Mouse (Mus musculus) hindbrain, embryonic 15.5 days (tissue): ENCODE measurements around the gene Fgf11. TPM values are rescaled to one million over a fixed set of nuclear protein-coding genes. Genes with fewer than 3 reads are reported as not detected.
A peak's percentile ranks its signal among the peaks of the same experiment; 100 is the strongest.

Experiments used
- ATAC-seq: fragments of 200-750 bp; cut with Nextera tagmentation; 2 replicates; pipeline ENCODE4 v1.8.0; 2017; ENCODE audit warnings: low read depth, moderate number of reproducible peaks, moderate TSS enrichment; ENCODE audit not compliant: low FRiP score
- H3K27ac ChIP-seq: fragments of 300-500 bp; sonication (generic); replicated peaks from 2 replicates; pipeline ENCODE4 v1.5.1; 2015; ENCODE audit warnings: mild to moderate bottlenecking, inconsistent platforms
- H3K27me3 ChIP-seq: fragments of 300-500 bp; sonication (generic); 2 replicates; pipeline ENCODE4 v1.6.1; 2015; ENCODE audit warnings: control low read depth, inconsistent platforms
- H3K36me3 ChIP-seq: fragments of 300-500 bp; sonication (generic); 2 replicates; pipeline ENCODE4 v1.6.1; 2015; ENCODE audit warnings: control low read depth, inconsistent platforms
- H3K4me1 ChIP-seq: fragments of 300-500 bp; sonication (generic); replicated peaks from 2 replicates; pipeline ENCODE4 v1.6.1; 2015; ENCODE audit warnings: control low read depth, inconsistent platforms
- H3K4me2 ChIP-seq: fragments of 300-500 bp; sonication (generic); 2 replicates; pipeline ENCODE4 v1.6.1; 2015; ENCODE audit warnings: moderate library complexity, mild to moderate bottlenecking, inconsistent platforms
- H3K4me3 ChIP-seq: fragments of 300-500 bp; sonication (generic); 2 replicates; pipeline ENCODE4 v1.5.1; 2015; ENCODE audit warnings: mild to moderate bottlenecking, inconsistent platforms
- H3K9ac ChIP-seq: fragments of 300-500 bp; sonication (generic); 2 replicates; pipeline ENCODE4 v1.6.1; 2015; ENCODE audit warnings: inconsistent platforms
- H3K9me3 ChIP-seq: fragments of 300-500 bp; sonication (generic); 2 replicates; pipeline ENCODE4 v1.6.1; 2016; ENCODE audit warnings: control low read depth, inconsistent platforms
- WGBS: fragments of 180-500 bp; shearing (Covaris S2); methylation state at CpG from one replicate; pipeline ENCODE4 v1.1.7; 2015; 5-methylcytosine and 5-hydroxymethylcytosine counted together
- polyA plus RNA-seq: library from polyadenylated mRNA; unstranded; fragments of >200 nt; fragmentation: Nextera tagmentation; extraction: Ambion mirVana; gene quantifications from 2 replicates; pipeline ENCODE4 v1.2.1, GENCODE M21; 2015

Fgf11 gene
- polyA plus RNA-seq, 1 experiment from 2014 or later, result 7.1 TPM

DNA sequence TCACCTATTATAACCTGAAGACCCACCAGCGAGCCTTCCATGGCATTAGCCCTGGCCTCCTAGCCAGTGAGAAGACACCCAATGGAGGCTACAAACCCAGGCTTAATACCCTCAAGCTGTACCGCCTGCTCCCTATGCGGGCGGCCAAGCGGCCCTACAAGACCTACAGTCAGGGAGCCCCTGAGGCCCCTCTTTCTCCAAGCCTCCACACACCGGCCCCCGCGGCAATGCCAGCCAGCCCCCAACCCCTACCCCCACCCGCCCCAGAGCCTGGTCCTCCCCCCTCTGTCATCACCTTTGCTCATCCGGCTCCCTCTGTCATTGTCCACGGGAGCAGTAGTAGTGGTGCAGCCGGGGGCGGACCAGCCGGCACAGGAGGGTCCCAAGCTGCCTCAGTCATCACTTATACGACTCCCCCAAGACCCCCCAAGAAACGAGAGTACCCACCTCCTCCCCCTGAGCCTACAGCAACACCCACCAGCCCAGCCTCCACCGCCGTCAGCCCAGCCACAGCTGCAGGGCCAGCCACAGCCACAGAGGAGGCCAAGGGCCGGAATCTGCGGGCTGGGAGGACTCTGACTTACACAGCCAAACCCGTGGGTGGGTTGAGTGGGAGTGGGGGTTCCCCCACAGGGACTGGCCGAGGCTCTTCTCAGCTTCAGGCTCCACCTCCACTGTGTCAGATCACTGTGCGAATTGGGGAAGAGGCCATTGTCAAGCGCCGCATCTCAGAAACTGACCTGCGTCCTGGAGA is 24.0 kb downstream of the Fgf11 start:
- H3K36me3 ChIP-seq, result 0 out of 2 replicates have a peak, but pooled peaks cover 3% of the 10 kb centered on the region
- H3K27ac ChIP-seq, result no peak overlapping the region
- H3K4me2 ChIP-seq, result no peak overlapping the region
- no peak overlapping the region for H3K9ac ChIP-seq
- ATAC-seq, result no peak
- no peaks in the 10 kb centered on the region for H3K4me1 ChIP-seq
- WGBS, result 58% methylated on average over 25 of the region's 26 CpGs
- no peaks in the 10 kb centered on the region for H3K9me3 ChIP-seq
- no peaks in the 10 kb centered on the region for H3K27me3 ChIP-seq
- no peak overlapping the region for H3K4me3 ChIP-seq

DNA sequence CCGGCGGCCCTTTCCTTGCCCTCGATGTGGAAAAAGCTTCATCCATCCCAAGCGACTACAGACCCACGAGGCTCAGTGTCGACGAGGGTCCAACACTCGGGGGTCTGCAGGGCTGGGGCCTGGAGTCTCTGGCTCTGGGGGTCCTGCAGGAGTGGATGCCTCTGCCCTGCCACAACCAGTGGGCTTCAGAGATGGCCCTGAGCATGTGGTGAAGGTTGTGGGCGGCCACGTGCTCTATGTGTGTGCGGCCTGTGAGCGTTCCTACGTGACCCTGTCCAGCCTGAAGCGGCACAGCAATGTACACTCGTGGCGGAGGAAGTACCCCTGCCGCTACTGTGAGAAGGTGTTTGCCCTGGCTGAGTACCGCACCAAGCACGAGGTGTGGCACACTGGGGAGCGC is 25.2 kb downstream of the Fgf11 start:
- no peaks in the 10 kb centered on the region for H3K27me3 ChIP-seq
- ATAC-seq, result no peak
- 80% methylated on average over 20 of the region's 20 CpGs for WGBS

GRCm38 (mm10) chr11:69775716-69776115 is 25.9 kb downstream of the Fgf11 start:
- WGBS, result 51% methylated on average over 10 of the region's 10 CpGs
- ATAC-seq, result no peak

More for the DNA sequence above, 25.2 kb downstream of the Fgf11 start:
- Histone ChIP-seq H3K4me3 (no peak overlapping the region), H3K9ac (no peak overlapping the region), H3K36me3 (0 out of 2 replicates have a peak, but pooled peaks cover 6% of the 10 kb centered on the region), H3K9me3 (no peaks in the 10 kb centered on the region), H3K4me2 (no peak overlapping the region), H3K27ac (no peak overlapping the region), H3K4me1 (no peaks in the 10 kb centered on the region)

DNA sequence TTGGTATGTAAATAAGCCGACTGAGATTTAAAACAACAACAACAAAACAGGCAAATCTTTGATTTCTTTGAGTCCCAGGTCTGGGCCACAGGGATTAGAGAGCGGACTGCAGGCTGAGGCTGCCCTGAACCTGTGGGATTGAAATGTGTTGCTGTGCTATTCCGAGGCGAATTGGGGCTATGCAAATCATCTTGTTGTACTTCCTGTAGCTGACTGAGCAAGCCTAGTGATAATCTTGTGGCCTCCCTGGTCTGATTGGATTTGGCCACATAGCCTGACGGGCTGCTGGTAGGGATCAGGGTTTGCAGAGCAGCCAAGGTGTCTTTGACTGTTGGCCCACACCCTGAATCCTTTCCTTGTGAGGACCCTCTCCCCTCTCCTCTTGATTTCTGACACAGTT is 26.7 kb downstream of the Fgf11 start:
- Histone ChIP-seq H3K9me3 (no peaks in the 10 kb centered on the region), H3K27me3 (no peaks in the 10 kb centered on the region), H3K27ac (no peak overlapping the region), H3K4me3 (no peak overlapping the region), H3K36me3 (0 out of 2 replicates have a peak, but pooled peaks cover 6% of the 10 kb centered on the region), H3K4me1 (no peaks in the 10 kb centered on the region), H3K4me2 (no peak overlapping the region), H3K9ac (no peak overlapping the region)
- no peak for ATAC-seq
- 56% methylated on average over 5 of the region's 5 CpGs for WGBS

More at GRCm38 (mm10) chr11:69775716-69776115, 25.9 kb downstream of the Fgf11 start:
- Histone ChIP-seq H3K27ac (no peak overlapping the region), H3K9ac (no peak overlapping the region), H3K27me3 (no peaks in the 10 kb centered on the region), H3K4me2 (no peak overlapping the region), H3K36me3 (0 out of 2 replicates have a peak, but pooled peaks cover 6% of the 10 kb centered on the region), H3K4me1 (no peaks in the 10 kb centered on the region), H3K9me3 (no peaks in the 10 kb centered on the region), H3K4me3 (no peak overlapping the region)

GRCm38 (mm10) chr11:69767625-69767909 is 34.1 kb downstream of the Fgf11 start:
- 66% methylated on average over 4 of the region's 4 CpGs for WGBS

DNA sequence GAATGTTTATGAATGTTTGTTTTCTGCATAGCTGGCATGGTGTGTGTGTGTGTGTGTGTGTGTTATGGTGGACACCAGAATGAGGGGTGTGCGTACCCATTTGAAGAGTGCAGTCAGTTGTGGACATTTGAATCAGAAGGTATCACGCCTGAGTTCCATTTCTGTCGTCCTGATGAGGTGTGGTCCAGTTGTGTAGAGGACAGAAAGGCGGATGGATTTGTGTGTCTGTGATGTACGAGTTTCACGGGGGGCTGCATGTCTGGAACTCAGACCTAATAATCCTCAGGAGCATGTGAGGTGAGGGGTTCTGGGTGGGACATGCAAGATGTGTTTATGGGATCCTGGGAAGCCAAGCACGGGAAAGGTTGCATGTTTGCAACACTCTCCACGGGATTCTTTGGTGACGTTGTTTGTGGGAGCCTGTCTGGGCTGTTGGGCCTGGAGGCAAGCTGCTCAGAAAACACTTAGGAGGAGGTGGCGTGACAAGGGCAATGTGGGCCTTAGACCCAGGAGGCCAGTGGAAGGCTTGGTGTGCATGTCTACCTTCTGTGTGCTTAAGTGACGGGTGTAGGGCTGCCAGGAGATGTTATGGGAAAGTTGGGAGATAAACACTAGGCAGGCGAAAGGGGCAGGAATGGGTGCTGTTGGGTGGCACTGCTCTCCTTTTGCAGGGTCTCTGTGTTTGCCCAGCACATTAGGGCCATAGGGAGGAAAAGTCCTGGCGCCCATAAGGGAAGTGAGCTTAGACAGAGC is 34.6 kb downstream of the Fgf11 start:
- Histone ChIP-seq H3K27me3 (no peaks in the 10 kb centered on the region), H3K36me3 (0 out of 2 replicates have a peak, but pooled peaks cover 2% of the 10 kb centered on the region), H3K4me3 (peak overlapping the region; percentile 94), H3K27ac (peak overlapping the region; percentile 93; the same call in 1 of the 2 replicates), H3K4me2 (peak overlapping the region; percentile 86), H3K9ac (peak overlapping the region; percentile 97), H3K9me3 (no peaks in the 10 kb centered on the region), H3K4me1 (peaks cover 24% of the 10 kb centered on the region)
- WGBS, result 58% methylated on average over 13 of the region's 13 CpGs
- no peak for ATAC-seq

More at GRCm38 (mm10) chr11:69767625-69767909, 34.1 kb downstream of the Fgf11 start:
- no peak for ATAC-seq
- H3K4me3 ChIP-seq, result peak overlapping the region; percentile 94; the same call in 1 of the 2 replicates
- peaks cover 24% of the 10 kb centered on the region for H3K4me1 ChIP-seq
- no peaks in the 10 kb centered on the region for H3K9me3 ChIP-seq
- H3K4me2 ChIP-seq, result peak overlapping the region; percentile 86
- 0 out of 2 replicates have a peak, but pooled peaks cover 3% of the 10 kb centered on the region for H3K36me3 ChIP-seq
- H3K27ac ChIP-seq, result 0 out of 2 replicates have a peak overlapping the region, but pooled peaks have one; percentile 93
- H3K9ac ChIP-seq, result no peak overlapping the region
- no peaks in the 10 kb centered on the region for H3K27me3 ChIP-seq

DNA sequence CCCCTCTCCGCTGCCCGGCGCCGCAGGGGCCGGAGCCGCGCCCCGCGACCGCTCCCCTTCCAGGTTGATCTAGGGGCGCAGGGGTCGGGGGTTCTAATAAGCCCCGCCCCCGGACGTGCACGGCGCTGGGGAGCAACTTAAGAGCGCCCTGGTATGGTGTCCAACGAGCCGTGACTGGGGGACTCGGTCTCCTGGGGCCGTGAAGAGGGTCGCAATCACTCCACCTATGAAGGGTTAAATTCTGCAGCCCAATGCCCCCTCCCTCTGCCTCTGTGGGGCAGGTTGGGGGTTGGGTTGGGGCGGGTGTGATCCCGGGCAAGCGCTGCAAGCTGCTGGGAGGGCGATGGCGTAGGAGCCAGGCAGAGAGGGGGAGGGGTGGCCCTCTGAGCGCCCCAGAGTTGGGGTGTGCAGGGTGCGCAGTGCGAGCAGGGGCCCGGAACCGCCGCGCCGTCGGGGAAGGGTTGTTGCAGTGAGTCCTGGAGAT is 35.5 kb downstream of the Fgf11 start:
- H3K9me3 ChIP-seq, result no peaks in the 10 kb centered on the region
- peaks cover 24% of the 10 kb centered on the region for H3K4me1 ChIP-seq
- WGBS, result under 1% methylated on average over 31 of the region's 37 CpGs
- peak; percentile 88 for ATAC-seq
- peak overlapping the region; percentile 94 for H3K4me3 ChIP-seq
- peak overlapping the region; percentile 93 for H3K27ac ChIP-seq
- H3K27me3 ChIP-seq, result no peaks in the 10 kb centered on the region
- H3K9ac ChIP-seq, result peak overlapping the region; percentile 97
- no peaks in the 10 kb centered on the region for H3K36me3 ChIP-seq
- H3K4me2 ChIP-seq, result peak overlapping the region; percentile 86

- peak within 1 kb of the TSS; percentile 94 for H3K4me3 ChIP-seq
- H3K9ac ChIP-seq, result peak within 1 kb of the TSS; percentile 97
- peak within 1 kb of the TSS; percentile 86 for H3K4me2 ChIP-seq
- WGBS, result 15% methylated on average over 46 of the region's 55 CpGs
- no peaks in the 10 kb centered on the region for H3K36me3 ChIP-seq
- peak within 1 kb of the TSS; percentile 93 for H3K27ac ChIP-seq
- no peaks in the 10 kb centered on the region for H3K9me3 ChIP-seq
- no peaks in the 10 kb centered on the region for H3K27me3 ChIP-seq
- ATAC-seq, result peak; percentile 65
- H3K4me1 ChIP-seq, result peaks cover 29% of the 10 kb centered on the region
These were observed 36.2 kb downstream of the Fgf11 start, which contains the start of gene Zbtb4 for GRCm38 (mm10) chr11:69765221-69766125. Zbtb4 (plus strand) TSS chr11:69765912.

GRCm38 (mm10) chr11:69763551-69763950 is 38.1 kb downstream of the Fgf11 start:
- 75% methylated on average over 7 of the region's 7 CpGs for WGBS
- peaks cover 39% of the 10 kb centered on the region for H3K4me1 ChIP-seq
- no peak overlapping the region for H3K4me2 ChIP-seq
- H3K9me3 ChIP-seq, result no peaks in the 10 kb centered on the region
- ATAC-seq, result no peak
- H3K4me3 ChIP-seq, result no peak overlapping the region
- no peaks in the 10 kb centered on the region for H3K27me3 ChIP-seq
- no peak overlapping the region for H3K9ac ChIP-seq
- H3K36me3 ChIP-seq, result no peaks in the 10 kb centered on the region
- H3K27ac ChIP-seq, result no peak overlapping the region

GRCm38 (mm10) chr11:69761868-69762267 is 39.8 kb downstream of the Fgf11 start, which contains the start of gene Slc35g3:
Slc35g3 (minus strand) TSS chr11:69761968.
- no peaks in the 10 kb centered on the region for H3K27me3 ChIP-seq
- H3K9ac ChIP-seq, result no peak within 1 kb of the TSS
- H3K9me3 ChIP-seq, result no peaks in the 10 kb centered on the region
- peaks cover 33% of the 10 kb centered on the region for H3K4me1 ChIP-seq
- H3K27ac ChIP-seq, result peak within 1 kb of the TSS; percentile 97
- 79% methylated on average over 1 of the region's 1 CpGs for WGBS
- ATAC-seq, result no peak
- no peak within 1 kb of the TSS for H3K4me2 ChIP-seq
- no peaks in the 10 kb centered on the region for H3K36me3 ChIP-seq
- H3K4me3 ChIP-seq, result no peak within 1 kb of the TSS

GRCm38 (mm10) chr11:69760901-69761200 is 40.8 kb downstream of the Fgf11 start:
- Histone ChIP-seq H3K9ac (no peak overlapping the region), H3K36me3 (no peaks in the 10 kb centered on the region), H3K27me3 (no peaks in the 10 kb centered on the region), H3K27ac (peak overlapping the region; percentile 97), H3K9me3 (no peaks in the 10 kb centered on the region), H3K4me1 (peaks cover 40% of the 10 kb centered on the region), H3K4me2 (no peak overlapping the region), H3K4me3 (no peak overlapping the region)
- ATAC-seq, result no peak
- WGBS, result 89% methylated on average over 7 of the region's 7 CpGs
